Mouse (Mus musculus): Measurements from ENCODE around the gene Dctn2. TPM values are rescaled to one million over a fixed set of nuclear protein-coding genes. Genes with fewer than 3 reads are reported as not detected.
A peak's percentile ranks its signal among the peaks of the same experiment; 100 is the strongest.
"Not testable (repeated sequence)": the region's sequence is repeated elsewhere in the genome, so short reads cannot be mapped to it uniquely, and the experiment has no call there.

Dctn2 gene
- polyA plus RNA-seq, 1 experiment from 2014 or later, result 226 TPM

- ATAC-seq (ENCODE audit: low FRiP score), result peak; percentile 96
- under 1% methylated on average over 65 of the region's 65 CpGs for WGBS
- peaks cover 12% of the 10 kb centered on the region for H3K4me1 ChIP-seq
- H3K36me3 ChIP-seq (replicated peaks), result peaks cover 30% of the 10 kb centered on the region
- H3K27ac ChIP-seq, result peak within 1 kb of the TSS; percentile 75
- H3K4me3 ChIP-seq (replicated peaks), result peak within 1 kb of the TSS; percentile 79
- no peaks in the 10 kb centered on the region for H3K27me3 ChIP-seq
- peak within 1 kb of the TSS; percentile 86 for H3K9ac ChIP-seq
- no peaks in the 10 kb centered on the region for H3K9me3 ChIP-seq
- H3K4me2 ChIP-seq, result peak within 1 kb of the TSS; percentile 71
Measured at GRCm38 (mm10) chr10:127311476-127312355, 45.5 kb downstream of the Dctn2 start, which contains the start of gene Mars. TSS of gene Mars (minus strand) at chr10:127311786.

GRCm38 (mm10) chr10:127312356-127312676, 46.1 kb downstream of the Dctn2 start:
- H3K4me3 ChIP-seq (replicated peaks), result peak overlapping the region; percentile 79
- WGBS, result under 1% methylated on average over 4 of the region's 4 CpGs
- H3K36me3 ChIP-seq (replicated peaks), result peaks cover 24% of the 10 kb centered on the region
- H3K27ac ChIP-seq, result peak overlapping the region; percentile 75
- H3K4me2 ChIP-seq, result peak overlapping the region; percentile 71
- peak; percentile 64 for ATAC-seq (ENCODE audit: low FRiP score)
- no peaks in the 10 kb centered on the region for H3K27me3 ChIP-seq
- H3K9ac ChIP-seq, result peak overlapping the region; percentile 86; the same call in 1 of the 2 replicates
- H3K9me3 ChIP-seq, result no peaks in the 10 kb centered on the region
- peaks cover 12% of the 10 kb centered on the region for H3K4me1 ChIP-seq

- no peaks in the 10 kb centered on the region for H3K9me3 ChIP-seq
- peaks cover 18% of the 10 kb centered on the region for H3K36me3 ChIP-seq (replicated peaks)
- no peaks in the 10 kb centered on the region for H3K27me3 ChIP-seq
- peaks cover 12% of the 10 kb centered on the region for H3K4me1 ChIP-seq
- WGBS, result 80% methylated on average over 4 of the region's 4 CpGs
- no peak overlapping the region for H3K9ac ChIP-seq
- no peak overlapping the region for H3K4me3 ChIP-seq (replicated peaks)
- H3K27ac ChIP-seq, result no peak overlapping the region
- ATAC-seq (ENCODE audit: low FRiP score), result no peak
- H3K4me2 ChIP-seq, result no peak overlapping the region
Measured at GRCm38 (mm10) chr10:127312858-127313257, 46.7 kb downstream of the Dctn2 start.

GRCm38 (mm10) chr10:127313516-127313915, 47.3 kb downstream of the Dctn2 start:
- not testable (repeated sequence) for H3K27me3 ChIP-seq; H3K9me3 ChIP-seq; H3K9ac ChIP-seq; ATAC-seq (ENCODE audit: low FRiP score); H3K4me3 ChIP-seq (replicated peaks); H3K4me2 ChIP-seq; H3K27ac ChIP-seq
- H3K36me3 ChIP-seq (replicated peaks), result peaks cover 12% of the 10 kb centered on the region
- H3K4me1 ChIP-seq, result peaks cover 12% of the 10 kb centered on the region
- whole genome bisulfite sequencing, result 91% methylated on average over 5 of the region's 5 CpGs

GRCm38 (mm10) chr10:127314950-127315349, 48.8 kb downstream of the Dctn2 start:
- H3K9ac ChIP-seq; H3K27me3 ChIP-seq; H3K36me3 ChIP-seq (replicated peaks); H3K4me3 ChIP-seq (replicated peaks); H3K4me2 ChIP-seq; H3K9me3 ChIP-seq; ATAC-seq (ENCODE audit: low FRiP score); H3K27ac ChIP-seq: not testable (repeated sequence)
- WGBS, result 78% methylated on average over 1 of the region's 1 CpGs
- peaks cover 12% of the 10 kb centered on the region for H3K4me1 ChIP-seq

- 86% methylated on average over 2 of the region's 2 CpGs for WGBS
- no peak overlapping the region for H3K4me2 ChIP-seq
- no peak overlapping the region for H3K27ac ChIP-seq
- H3K9ac ChIP-seq, result no peak overlapping the region
- H3K4me3 ChIP-seq (replicated peaks), result no peak overlapping the region
- no peaks in the 10 kb centered on the region; the same call in 1 of the 2 replicates for H3K4me1 ChIP-seq
- peaks cover 20% of the 10 kb centered on the region for H3K27me3 ChIP-seq
- H3K36me3 ChIP-seq (replicated peaks), result no peaks in the 10 kb centered on the region
- no peaks in the 10 kb centered on the region for H3K9me3 ChIP-seq
- no peak for ATAC-seq (ENCODE audit: low FRiP score)
Measured at GRCm38 (mm10) chr10:127317277-127317676, 51.1 kb downstream of the Dctn2 start.

- Histone ChIP-seq H3K27ac (no peak overlapping the region), H3K9ac (no peak overlapping the region), H3K4me1 (no peaks in the 10 kb centered on the region), H3K27me3 (peaks cover 27% of the 10 kb centered on the region), H3K9me3 (no peaks in the 10 kb centered on the region), H3K4me2 (no peak overlapping the region), H3K4me3 (replicated peaks) (no peak overlapping the region), H3K36me3 (replicated peaks) (no peaks in the 10 kb centered on the region)
- ATAC-seq (ENCODE audit: low FRiP score), result no peak
- WGBS, result 47% methylated on average over 4 of the region's 4 CpGs
Measured at GRCm38 (mm10) chr10:127318009-127318408, 51.8 kb downstream of the Dctn2 start.

- no peak overlapping the region for H3K9ac ChIP-seq
- H3K27ac ChIP-seq, result no peak overlapping the region
- H3K36me3 ChIP-seq (replicated peaks), result no peaks in the 10 kb centered on the region
- WGBS, result 81% methylated on average over 7 of the region's 7 CpGs
- no peaks in the 10 kb centered on the region for H3K4me1 ChIP-seq
- no peaks in the 10 kb centered on the region for H3K9me3 ChIP-seq
- ATAC-seq (ENCODE audit: low FRiP score), result no peak
- peaks cover 47% of the 10 kb centered on the region for H3K27me3 ChIP-seq
- H3K4me3 ChIP-seq (replicated peaks), result no peak overlapping the region
- no peak overlapping the region for H3K4me2 ChIP-seq
Measured at GRCm38 (mm10) chr10:127319969-127320368, 53.8 kb downstream of the Dctn2 start.

GRCm38 (mm10) chr10:127321621-127322020, 55.5 kb downstream of the Dctn2 start, which contains the start of gene Arhgap9:
TSS of gene Arhgap9 (plus strand) at chr10:127321964.
- H3K27me3 ChIP-seq, result peaks cover 64% of the 10 kb centered on the region
- no peak within 1 kb of the TSS for H3K4me3 ChIP-seq (replicated peaks)
- no peaks in the 10 kb centered on the region for H3K9me3 ChIP-seq
- no peaks in the 10 kb centered on the region for H3K36me3 ChIP-seq (replicated peaks)
- H3K9ac ChIP-seq, result no peak within 1 kb of the TSS
- ATAC-seq (ENCODE audit: low FRiP score), result no peak
- H3K4me1 ChIP-seq, result peaks cover 8% of the 10 kb centered on the region
- WGBS, result 64% methylated on average over 3 of the region's 3 CpGs
- H3K27ac ChIP-seq, result no peak within 1 kb of the TSS
- no peak within 1 kb of the TSS for H3K4me2 ChIP-seq

- no peak overlapping the region for H3K4me3 ChIP-seq (replicated peaks)
- H3K27me3 ChIP-seq, result peaks cover 69% of the 10 kb centered on the region
- no peak overlapping the region for H3K4me2 ChIP-seq
- H3K9ac ChIP-seq, result no peak overlapping the region
- H3K9me3 ChIP-seq, result no peaks in the 10 kb centered on the region
- 67% methylated on average over 13 of the region's 13 CpGs for WGBS
- H3K27ac ChIP-seq, result no peak overlapping the region
- peaks cover 14% of the 10 kb centered on the region for H3K4me1 ChIP-seq
- H3K36me3 ChIP-seq (replicated peaks), result no peaks in the 10 kb centered on the region
- no peak for ATAC-seq (ENCODE audit: low FRiP score)
Measured at GRCm38 (mm10) chr10:127322178-127322577, 56.0 kb downstream of the Dctn2 start.

- Histone ChIP-seq H3K36me3 (replicated peaks) (no peaks in the 10 kb centered on the region), H3K9me3 (no peaks in the 10 kb centered on the region), H3K27me3 (peaks cover 74% of the 10 kb centered on the region), H3K27ac (no peak overlapping the region), H3K4me2 (no peak overlapping the region), H3K9ac (no peak overlapping the region), H3K4me1 (peaks cover 14% of the 10 kb centered on the region), H3K4me3 (replicated peaks) (no peak overlapping the region)
- ATAC-seq (ENCODE audit: low FRiP score), result no peak
- WGBS, result 82% methylated on average over 4 of the region's 4 CpGs
Measured at GRCm38 (mm10) chr10:127322669-127323068, 56.5 kb downstream of the Dctn2 start.

- Histone ChIP-seq H3K9ac (no peak overlapping the region), H3K4me1 (peaks cover 14% of the 10 kb centered on the region), H3K27me3 (peaks cover 76% of the 10 kb centered on the region), H3K27ac (no peak overlapping the region), H3K4me2 (no peak overlapping the region), H3K4me3 (replicated peaks) (no peak overlapping the region), H3K36me3 (replicated peaks) (no peaks in the 10 kb centered on the region), H3K9me3 (no peaks in the 10 kb centered on the region)
- 76% methylated on average over 17 of the region's 17 CpGs for WGBS
- ATAC-seq (ENCODE audit: low FRiP score), result no peak
Measured at GRCm38 (mm10) chr10:127323131-127323855, 57.1 kb downstream of the Dctn2 start.

Data from forebrain, embryonic 12.5 days (tissue).